Mouse (Mus musculus) liver, embryonic 13.5 days (tissue): ENCODE measurements around the gene Aldh3a1. TPM values are rescaled to one million over a fixed set of nuclear protein-coding genes. Genes with fewer than 3 reads are reported as not detected.
"Not testable (repeated sequence)": the region's sequence is repeated elsewhere in the genome, so short reads cannot be mapped to it uniquely, and the experiment has no call there.

Experiments used
- ATAC-seq: fragments of 200-750 bp; cut with Nextera tagmentation; 2 replicates; pipeline ENCODE4 v1.8.0; 2017; ENCODE audit warnings: low read depth, mild to moderate bottlenecking, moderate number of reproducible peaks, moderate library complexity
- DNase-seq: peaks from one replicate; pipeline ENCODE4 v3.0.0; 2022
- H3K27ac ChIP-seq: fragments of 300-500 bp; sonication (generic); 2 replicates; pipeline ENCODE4 v1.5.1; 2015; ENCODE audit warnings: moderate library complexity, mild to moderate bottlenecking, inconsistent platforms
- H3K27me3 ChIP-seq: fragments of 300-500 bp; sonication (generic); 2 replicates; pipeline ENCODE4 v1.6.1; 2015; ENCODE audit warnings: mild to moderate bottlenecking, inconsistent platforms
- H3K36me3 ChIP-seq: fragments of 300-500 bp; sonication (generic); 2 replicates; pipeline ENCODE4 v1.6.1; 2015; ENCODE audit warnings: mild to moderate bottlenecking, inconsistent platforms
- H3K4me1 ChIP-seq: fragments of 300-500 bp; sonication (generic); replicated peaks from 2 replicates; pipeline ENCODE4 v1.6.1; 2015; ENCODE audit warnings: inconsistent platforms
- H3K4me2 ChIP-seq: fragments of 300-500 bp; sonication (generic); 2 replicates; pipeline ENCODE4 v1.6.1; 2015; ENCODE audit warnings: inconsistent platforms, mild to moderate bottlenecking, moderate library complexity
- H3K4me3 ChIP-seq: fragments of 300-500 bp; sonication (generic); replicated peaks from 2 replicates; pipeline ENCODE4 v1.5.1; 2015; ENCODE audit warnings: mild to moderate bottlenecking, inconsistent platforms
- H3K9ac ChIP-seq: fragments of 300-500 bp; sonication (generic); 2 replicates; pipeline ENCODE4 v1.6.1; 2015; ENCODE audit warnings: mild to moderate bottlenecking, inconsistent platforms
- H3K9me3 ChIP-seq: fragments of 300-500 bp; sonication (generic); replicated peaks from 2 replicates; pipeline ENCODE4 v1.6.1; 2016; ENCODE audit warnings: inconsistent platforms
- WGBS: fragments of 180-500 bp; shearing (Covaris S2); methylation state at CpG from one replicate; pipeline ENCODE4 v1.1.7; 2015; ENCODE audit not compliant: insufficient replicate concordance; 5-methylcytosine and 5-hydroxymethylcytosine counted together
- polyA plus RNA-seq: library from polyadenylated mRNA; unstranded; fragments of >200 nt; fragmentation: Nextera tagmentation; extraction: Ambion mirVana; gene quantifications from 2 replicates; pipeline ENCODE4 v1.2.1, GENCODE M21; 2015

Gene Aldh3a1
- 0.06 TPM in 1 of 2 replicates, not detected in the other for polyA plus RNA-seq

DNA sequence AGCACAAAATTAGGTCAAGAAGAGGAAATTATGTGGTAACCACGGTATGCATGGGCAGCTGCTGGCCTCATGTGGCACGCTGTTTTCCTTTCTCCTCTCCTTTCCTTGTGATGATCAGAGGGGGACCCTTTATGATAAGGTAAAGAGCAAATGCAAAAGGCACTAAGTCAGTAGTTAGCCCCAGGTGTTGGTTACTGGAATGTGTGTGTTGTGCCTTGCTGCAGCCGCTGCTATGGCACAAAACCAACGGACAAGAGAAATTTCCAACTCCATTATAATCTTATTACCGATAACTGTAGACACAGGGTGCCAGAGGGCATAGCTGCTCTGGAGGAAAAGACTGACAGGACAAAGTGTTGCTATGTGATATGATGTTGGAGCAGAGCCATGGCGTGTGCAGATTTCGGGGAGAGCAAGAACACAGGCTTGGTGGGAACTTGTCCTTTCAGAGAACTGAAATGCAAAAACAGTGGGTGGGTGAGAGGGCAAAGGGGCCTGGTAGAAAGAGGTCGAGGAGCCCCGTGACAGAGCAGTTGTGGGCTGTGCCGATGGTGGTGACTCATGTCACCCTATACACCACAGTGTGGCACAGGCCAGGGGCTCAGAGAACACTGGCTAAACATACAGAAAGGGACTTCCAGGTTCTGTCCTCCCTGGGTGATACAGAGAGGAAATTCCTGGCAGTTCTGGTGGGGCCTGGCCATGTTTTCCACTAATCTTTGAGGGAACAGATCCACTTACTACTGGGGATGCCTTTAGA lies at the start of gene Aldh3a1:
TSS of gene Aldh3a1 (plus strand) at position 51 of the 760 bp plus-strand sequence.
- WGBS: 53% methylated on average over 10 of the region's 10 CpGs
- no peak for DNase-seq
- H3K9ac ChIP-seq: no peak within 1 kb of the TSS
- no peak within 1 kb of the TSS for H3K27ac ChIP-seq
- no peaks in the 10 kb centered on the region for H3K36me3 ChIP-seq
- no peak for ATAC-seq
- no peak within 1 kb of the TSS for H3K4me2 ChIP-seq
- H3K9me3 ChIP-seq: no peaks in the 10 kb centered on the region
- H3K27me3 ChIP-seq: peaks cover 20% of the 10 kb centered on the region
- H3K4me3 ChIP-seq: no peak within 1 kb of the TSS
- no peaks in the 10 kb centered on the region for H3K4me1 ChIP-seq

DNA sequence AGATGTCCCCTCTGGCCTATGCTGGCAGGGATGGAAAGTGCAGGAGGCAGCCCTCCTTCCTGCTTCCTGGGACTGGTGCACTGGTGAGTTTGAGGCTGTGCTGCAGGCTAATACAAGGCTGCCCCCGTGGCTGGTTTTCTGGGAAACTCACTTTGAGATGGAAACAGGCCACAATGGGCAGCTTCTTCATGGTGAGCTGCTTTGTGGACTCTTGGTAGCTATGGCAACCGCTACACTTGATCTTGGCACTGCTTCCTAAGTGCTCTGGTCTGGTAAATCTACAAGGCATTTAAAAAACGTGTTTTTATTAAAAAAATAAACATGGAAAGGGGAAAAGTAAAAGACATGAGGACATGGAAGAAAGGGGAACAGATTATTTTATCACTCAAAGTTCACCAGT lies 49.2 kb upstream of the Aldh3a1 start:
- H3K9ac ChIP-seq: no peak overlapping the region
- no peaks in the 10 kb centered on the region for H3K27me3 ChIP-seq
- WGBS: 56% methylated on average over 3 of the region's 3 CpGs
- no peak overlapping the region for H3K27ac ChIP-seq
- H3K4me1 ChIP-seq: 0 out of 2 replicates have a peak, but pooled peaks cover 8% of the 10 kb centered on the region
- H3K4me3 ChIP-seq: no peak overlapping the region
- ATAC-seq (no peak), DNase-seq (no peak)
- H3K36me3 ChIP-seq: peaks cover 89% of the 10 kb centered on the region
- no peak overlapping the region for H3K4me2 ChIP-seq
- no peaks in the 10 kb centered on the region for H3K9me3 ChIP-seq

DNA sequence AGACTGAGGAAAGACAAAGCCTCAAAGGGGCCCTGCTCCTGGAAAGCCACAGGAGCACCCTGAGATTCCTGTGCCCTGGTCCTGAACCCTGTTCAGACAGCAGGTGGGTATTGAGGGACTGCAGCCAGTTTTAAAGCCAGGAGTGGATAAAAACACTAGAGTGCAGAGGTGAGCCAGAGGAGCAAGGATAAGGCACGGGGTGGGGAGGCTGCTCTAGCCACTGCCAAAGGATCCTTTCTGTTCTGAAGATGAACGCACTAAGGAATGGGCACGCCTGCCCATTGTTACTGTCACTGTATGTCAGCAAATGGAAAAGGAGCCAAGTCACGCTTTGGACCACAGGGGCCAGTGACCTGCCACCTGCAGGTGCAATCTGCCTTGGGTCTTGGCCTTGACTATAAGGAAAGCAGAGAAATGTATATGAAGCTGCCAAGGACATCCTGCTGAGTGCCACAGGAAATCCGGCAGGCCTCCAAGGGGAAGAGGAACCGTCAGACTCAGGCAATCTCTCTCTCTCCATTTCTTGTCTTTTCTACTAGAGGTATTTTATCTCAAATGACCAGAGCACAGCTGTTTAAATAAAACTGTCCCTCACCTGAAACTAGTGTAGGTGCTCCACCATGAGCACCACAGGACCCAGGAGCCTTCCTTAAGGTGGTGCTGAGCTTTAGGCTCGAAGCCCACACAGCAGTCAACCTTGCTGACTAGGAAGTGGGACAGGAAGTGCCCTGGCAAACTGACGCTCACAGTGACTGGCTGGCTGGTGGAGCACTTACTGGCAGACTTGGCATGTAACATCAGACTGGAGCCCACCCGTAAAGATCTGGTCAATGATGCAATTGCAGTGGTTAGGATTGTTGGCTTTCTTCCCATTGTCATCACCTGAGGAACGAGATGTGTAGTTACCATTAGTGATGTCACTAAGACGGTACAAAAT lies 47.3 kb upstream of the Aldh3a1 start:
- Histone ChIP-seq H3K4me3 (no peak overlapping the region), H3K9ac (no peak overlapping the region), H3K4me1 (0 out of 2 replicates have a peak, but pooled peaks cover 8% of the 10 kb centered on the region), H3K27ac (no peak overlapping the region), H3K36me3 (peaks cover 91% of the 10 kb centered on the region), H3K27me3 (no peaks in the 10 kb centered on the region), H3K9me3 (no peaks in the 10 kb centered on the region), H3K4me2 (no peak overlapping the region)
- WGBS: 39% methylated on average over 11 of the region's 11 CpGs
- DNase-seq (no peak), ATAC-seq (no peak)

DNA sequence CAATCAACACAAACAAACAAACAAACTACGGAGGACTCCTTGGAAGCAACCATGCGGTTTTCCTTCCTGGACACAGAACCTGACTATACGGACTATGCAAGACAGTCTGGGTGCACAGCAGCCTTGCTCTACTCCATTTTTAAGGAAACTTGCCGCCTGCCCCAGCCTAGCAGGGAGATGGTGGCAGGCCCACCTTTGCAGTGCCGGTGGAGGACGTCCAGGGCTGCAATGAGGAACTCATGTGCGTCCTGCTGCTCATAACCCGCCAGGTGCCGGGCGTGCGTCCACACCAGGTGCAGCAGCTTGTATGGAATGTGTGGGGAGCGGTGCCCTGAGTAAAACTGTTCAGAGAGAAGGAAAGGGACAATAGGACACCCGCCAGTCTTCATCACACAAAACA lies 46.2 kb upstream of the Aldh3a1 start:
- Histone ChIP-seq H3K36me3 (peaks cover 87% of the 10 kb centered on the region), H3K27ac (no peak overlapping the region), H3K4me2 (no peak overlapping the region), H3K4me3 (no peak overlapping the region), H3K4me1 (0 out of 2 replicates have a peak, but pooled peaks cover 8% of the 10 kb centered on the region), H3K27me3 (no peaks in the 10 kb centered on the region), H3K9ac (no peak overlapping the region), H3K9me3 (no peaks in the 10 kb centered on the region)
- ATAC-seq: no peak
- 82% methylated on average over 13 of the region's 13 CpGs for WGBS
- DNase-seq: no peak

DNA sequence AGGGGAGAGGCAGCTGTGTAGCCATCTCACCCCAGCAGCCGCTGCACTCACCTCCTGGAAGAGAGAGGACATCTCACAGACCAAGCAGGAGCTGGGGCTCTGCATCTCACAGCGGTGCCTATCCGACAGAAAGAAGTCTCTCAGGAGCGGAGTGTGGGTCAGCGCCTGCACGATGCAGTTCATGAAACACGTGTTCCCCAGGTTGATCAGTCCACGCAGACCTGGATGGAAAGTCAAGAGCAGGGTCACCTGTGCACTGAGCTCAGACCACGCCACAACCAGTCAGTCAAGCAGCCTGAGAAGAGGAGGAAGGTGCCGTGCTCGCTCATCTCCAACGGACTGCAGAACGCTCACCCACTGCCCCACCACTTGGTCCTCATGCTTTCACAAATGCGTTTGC lies 44.6 kb upstream of the Aldh3a1 start:
- ATAC-seq: no peak
- H3K27me3 ChIP-seq: no peaks in the 10 kb centered on the region
- DNase-seq: no peak
- H3K4me3 ChIP-seq: no peak overlapping the region
- H3K27ac ChIP-seq: no peak overlapping the region
- 0 out of 2 replicates have a peak, but pooled peaks cover 8% of the 10 kb centered on the region for H3K4me1 ChIP-seq
- 86% methylated on average over 14 of the region's 14 CpGs for WGBS
- H3K36me3 ChIP-seq: peaks cover 83% of the 10 kb centered on the region
- H3K9ac ChIP-seq: no peak overlapping the region
- H3K4me2 ChIP-seq: no peak overlapping the region
- H3K9me3 ChIP-seq: no peaks in the 10 kb centered on the region

DNA sequence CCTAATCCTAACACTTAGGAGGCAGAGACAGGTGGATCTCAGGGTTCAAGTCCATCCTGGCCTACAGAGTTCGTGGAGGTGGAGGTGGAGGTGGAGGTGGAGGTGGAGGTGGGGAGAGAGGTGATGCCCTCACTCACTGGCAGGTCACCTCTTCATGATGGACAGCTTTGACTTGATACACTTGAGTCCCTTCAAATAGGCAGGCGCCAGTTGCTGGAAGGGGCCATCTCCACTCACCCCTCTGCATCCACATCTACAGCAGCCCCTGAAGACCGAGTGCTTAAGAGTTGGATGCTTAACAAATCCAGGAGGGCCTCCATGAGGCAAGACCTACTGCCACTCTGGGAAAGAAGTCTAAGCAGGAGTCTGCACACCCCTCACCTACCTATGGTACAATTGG lies 44.0 kb upstream of the Aldh3a1 start:
- Histone ChIP-seq H3K4me3 (no peak overlapping the region), H3K9me3 (no peaks in the 10 kb centered on the region), H3K9ac (no peak overlapping the region), H3K27ac (no peak overlapping the region), H3K4me2 (no peak overlapping the region), H3K4me1 (0 out of 2 replicates have a peak, but pooled peaks cover 8% of the 10 kb centered on the region), H3K27me3 (no peaks in the 10 kb centered on the region), H3K36me3 (peaks cover 79% of the 10 kb centered on the region)
- no peak for ATAC-seq
- DNase-seq: no peak
- 64% methylated on average over 3 of the region's 3 CpGs for WGBS

DNA sequence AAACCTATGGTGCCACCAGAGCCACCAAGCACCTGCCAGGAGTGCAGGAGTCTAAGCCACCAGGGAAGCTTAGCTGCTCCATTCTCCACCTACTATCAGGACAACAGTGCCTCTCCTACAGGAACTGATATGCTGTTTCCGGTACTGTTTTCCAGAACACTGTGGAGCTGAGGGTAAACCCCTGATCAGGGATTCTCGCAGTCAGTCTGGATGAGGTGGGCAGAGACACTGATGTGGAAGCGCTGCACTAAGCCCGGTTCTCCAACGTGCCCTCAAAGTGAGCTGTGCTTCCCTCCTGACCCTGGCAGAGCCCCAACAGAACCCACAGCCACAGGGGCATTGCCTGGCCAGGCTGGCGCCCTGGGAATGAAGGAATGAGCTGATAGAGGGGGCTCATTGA lies 43.0 kb upstream of the Aldh3a1 start:
- WGBS: 81% methylated on average over 6 of the region's 6 CpGs
- H3K9me3 ChIP-seq: no peaks in the 10 kb centered on the region

DNA sequence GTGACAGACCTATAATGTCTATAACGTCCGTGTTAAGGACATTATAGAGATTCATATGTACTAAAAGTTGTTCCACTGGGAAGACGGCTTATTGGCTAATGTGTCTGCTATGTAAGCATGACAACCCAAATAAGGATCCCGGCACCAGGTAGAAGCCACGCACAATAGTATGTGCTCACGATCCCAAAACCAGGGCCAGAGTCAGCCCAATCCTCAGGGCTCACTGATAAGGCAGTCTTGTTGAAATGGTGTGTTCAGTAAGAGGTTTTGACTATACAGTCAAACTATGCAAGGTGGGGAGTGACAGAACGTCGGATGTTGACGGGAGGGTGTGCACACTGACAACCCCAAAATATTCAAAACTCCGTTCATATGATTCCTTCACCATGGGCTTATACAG lies 42.5 kb upstream of the Aldh3a1 start:
- no peak for ATAC-seq
- Histone ChIP-seq H3K4me3 (no peak overlapping the region), H3K36me3 (peaks cover 64% of the 10 kb centered on the region), H3K9ac (no peak overlapping the region), H3K9me3 (no peaks in the 10 kb centered on the region), H3K27ac (no peak overlapping the region), H3K4me2 (no peak overlapping the region), H3K4me1 (peaks cover 7% of the 10 kb centered on the region; the same call in 1 of the 2 replicates), H3K27me3 (no peaks in the 10 kb centered on the region)
- 86% methylated on average over 10 of the region's 10 CpGs for WGBS
- no peak for DNase-seq

More for the DNA sequence above, 43.0 kb upstream of the Aldh3a1 start:
- H3K4me2 ChIP-seq: no peak overlapping the region
- peaks cover 12% of the 10 kb centered on the region; the same call in 1 of the 2 replicates for H3K4me1 ChIP-seq
- ATAC-seq (no peak), DNase-seq (no peak)
- H3K27ac ChIP-seq: no peak overlapping the region
- H3K9ac ChIP-seq: no peak overlapping the region
- H3K27me3 ChIP-seq: no peaks in the 10 kb centered on the region
- H3K4me3 ChIP-seq: no peak overlapping the region
- H3K36me3 ChIP-seq: peaks cover 70% of the 10 kb centered on the region

DNA sequence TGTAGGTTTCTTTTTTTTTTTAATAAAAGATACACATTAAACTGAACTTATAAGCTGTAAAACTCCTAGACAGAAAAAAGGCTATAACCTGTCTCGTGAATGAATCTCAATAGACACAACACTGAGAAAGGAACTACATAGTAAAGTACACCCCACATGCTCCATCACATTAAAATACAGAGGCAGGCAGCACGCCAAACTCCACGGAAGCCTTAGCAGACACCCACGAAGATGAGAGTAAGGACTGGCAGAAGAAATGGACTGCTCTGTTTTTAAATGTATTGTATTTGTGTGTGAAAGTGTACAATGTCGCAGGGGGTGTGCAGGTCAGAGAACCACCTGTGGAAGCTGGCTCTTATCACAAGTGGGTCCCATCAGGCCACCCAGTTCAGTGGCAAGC lies 37.2 kb upstream of the Aldh3a1 start:
- ATAC-seq: no peak
- 74% methylated on average over 5 of the region's 5 CpGs for WGBS
- Histone ChIP-seq H3K27me3 (no peaks in the 10 kb centered on the region), H3K4me2 (no peak overlapping the region), H3K4me1 (peaks cover 27% of the 10 kb centered on the region), H3K9me3 (no peaks in the 10 kb centered on the region), H3K36me3 (peaks cover 17% of the 10 kb centered on the region), H3K4me3 (no peak overlapping the region), H3K27ac (no peak overlapping the region), H3K9ac (no peak overlapping the region)
- no peak for DNase-seq

DNA sequence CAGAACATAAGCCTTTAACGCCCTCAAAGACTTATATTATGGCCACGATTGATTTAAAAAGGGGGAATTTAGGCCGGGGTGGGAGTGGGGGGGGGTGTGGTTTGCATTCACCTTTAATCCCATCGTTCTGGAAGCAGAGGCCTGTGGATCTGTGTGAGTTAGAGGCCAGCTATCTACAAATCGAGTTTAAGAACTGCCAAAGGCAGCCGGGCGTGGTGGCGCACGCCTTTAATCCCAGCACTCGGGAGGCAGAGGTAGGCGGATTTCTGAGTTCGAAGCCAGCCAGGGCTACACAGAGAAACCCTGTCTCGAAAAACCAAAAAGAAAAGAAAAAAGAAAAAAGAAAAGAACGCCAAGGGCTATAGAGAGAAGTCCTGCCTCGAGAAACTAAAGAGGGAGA lies 33.9 kb upstream of the Aldh3a1 start:
- not testable (repeated sequence) for ATAC-seq, H3K27ac ChIP-seq, H3K27me3 ChIP-seq, H3K9me3 ChIP-seq, H3K36me3 ChIP-seq, DNase-seq
- peaks cover 33% of the 10 kb centered on the region for H3K4me1 ChIP-seq
- peak overlapping the region; percentile 84 for H3K4me2 ChIP-seq
- H3K9ac ChIP-seq: peak overlapping the region; percentile 22; the same call in 1 of the 2 replicates
- 41% methylated on average over 15 of the region's 15 CpGs for WGBS
- peak overlapping the region; percentile 67; the same call in 1 of the 2 replicates for H3K4me3 ChIP-seq

DNA sequence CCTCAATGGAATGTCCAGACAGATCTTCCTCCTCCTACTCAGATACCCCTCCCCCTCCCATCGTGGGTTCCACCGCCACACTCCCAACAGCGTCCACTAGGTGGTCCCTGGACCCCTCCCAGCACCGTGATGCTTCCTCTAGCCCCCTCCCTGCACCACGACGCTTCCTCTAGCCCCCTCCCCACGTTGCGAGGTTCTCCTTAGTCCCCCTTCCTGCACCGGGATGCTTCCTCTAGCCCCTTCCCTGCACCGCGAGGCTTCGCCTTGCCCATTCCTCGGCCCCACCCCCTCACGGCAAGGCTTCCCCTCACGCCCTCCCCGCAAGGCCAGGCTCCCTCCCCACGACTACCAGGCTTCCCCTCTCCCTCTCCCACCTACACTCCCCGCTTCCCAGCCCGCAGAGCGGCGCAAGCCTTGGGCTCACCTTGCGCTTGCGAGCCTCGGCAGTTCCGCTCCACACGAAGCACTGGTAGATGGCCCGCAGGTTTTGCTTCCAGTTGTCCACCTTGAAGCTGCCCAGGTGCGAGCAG lies 33.0 kb upstream of the Aldh3a1 start:
- under 1% methylated on average over 28 of the region's 28 CpGs for WGBS
- ATAC-seq: 0 out of 2 replicates have a peak, but pooled peaks have one; percentile 0
- Histone ChIP-seq H3K4me2 (peak overlapping the region; percentile 84), H3K4me1 (peaks cover 30% of the 10 kb centered on the region), H3K9me3 (no peaks in the 10 kb centered on the region), H3K9ac (peak overlapping the region; percentile 82), H3K27me3 (no peaks in the 10 kb centered on the region), H3K36me3 (no peaks in the 10 kb centered on the region; the same call in 1 of the 2 replicates), H3K27ac (peak overlapping the region; percentile 77), H3K4me3 (peak overlapping the region; percentile 67)
- no peak for DNase-seq
